Mouse (Mus musculus) liver, adult 2 months (tissue): ENCODE data around the gene Dpt.
"Not testable (repeated sequence)": the region's sequence is repeated elsewhere in the genome, so short reads cannot be mapped to it uniquely, and the experiment has no call there.

Experiments
- CTCF ChIP-seq: fragments of 200-500 bp; IDR thresholded peaks from 2 replicates; pipeline ENCODE4 v1.5.1; 2011; ENCODE audit warnings: low read depth, low read length, control low read depth
- POLR2A ChIP-seq: fragments of 200-500 bp; IDR thresholded peaks from 2 replicates; pipeline ENCODE4 v1.6.1; 2011; ENCODE audit warnings: low read length, control low read depth; ENCODE audit not compliant: insufficient read depth; ENCODE audit errors: extremely low read depth

GRCm38 (mm10) chr1:164855700-164856099, 59.3 kb downstream of the Dpt start:
- TF ChIP-seq CTCF, POLR2A: not testable (repeated sequence)
